Mouse (Mus musculus) intestine, embryonic 16.5 days (tissue): Measurements from ENCODE around the gene Pmis2. TPM values are rescaled to one million over a fixed set of nuclear protein-coding genes. Genes with fewer than 3 reads are reported as not detected.
A peak's percentile ranks its signal among the peaks of the same experiment; 100 is the strongest.

Source experiments
- ATAC-seq: fragments of 200-750 bp; cut with Nextera tagmentation; 2 replicates; pipeline ENCODE4 v1.8.0; 2017; ENCODE audit warnings: moderate TSS enrichment, moderate library complexity
- H3K27ac ChIP-seq: fragments of 300-500 bp; sonication (generic); 2 replicates; pipeline ENCODE4 v1.5.1; 2014; ENCODE audit warnings: mild to moderate bottlenecking, low read length
- H3K27me3 ChIP-seq: fragments of 300-500 bp; sonication (generic); replicated peaks from 2 replicates; pipeline ENCODE4 v1.6.1; 2014; ENCODE audit warnings: low read length, control low read depth, mixed read lengths; ENCODE audit not compliant: control insufficient read depth, insufficient read depth
- H3K36me3 ChIP-seq: fragments of 300-500 bp; sonication (generic); 2 replicates; pipeline ENCODE4 v1.6.1; 2014; ENCODE audit warnings: low read length, control low read depth; ENCODE audit not compliant: control insufficient read depth, insufficient read depth
- H3K4me1 ChIP-seq: fragments of 300-500 bp; sonication (generic); 2 replicates; pipeline ENCODE4 v1.6.1; 2014; ENCODE audit warnings: low read length, control low read depth, mixed read lengths; ENCODE audit not compliant: control insufficient read depth, insufficient read depth
- H3K4me2 ChIP-seq: fragments of 300-500 bp; sonication (generic); 2 replicates; pipeline ENCODE4 v1.6.1; 2014; ENCODE audit warnings: low read depth, low read length, control low read depth
- H3K4me3 ChIP-seq: fragments of 300-500 bp; sonication (generic); 2 replicates; pipeline ENCODE4 v1.5.1; 2014; ENCODE audit warnings: mild to moderate bottlenecking, low read length
- H3K9ac ChIP-seq: fragments of 300-500 bp; sonication (generic); 2 replicates; pipeline ENCODE4 v1.6.1; 2014; ENCODE audit warnings: low read depth, low read length
- H3K9me3 ChIP-seq: fragments of 300-500 bp; sonication (generic); 2 replicates; pipeline ENCODE4 v1.6.1; 2016; ENCODE audit warnings: low read length, control low read depth; ENCODE audit not compliant: control insufficient read depth
- WGBS: fragments of 180-500 bp; shearing (Covaris S2); extraction: QIAGEN DNeasy Blood & Tissue Kit; methylation state at CpG from one replicate; pipeline ENCODE4 v1.1.7; 2014; 5-methylcytosine and 5-hydroxymethylcytosine counted together
- polyA plus RNA-seq: library from polyadenylated mRNA; unstranded; fragments of >200 nt; fragmentation: Nextera tagmentation; extraction: Ambion mirVana; gene quantifications from 2 replicates; pipeline ENCODE4 v1.2.1, GENCODE M21; 2015

The Pmis2 gene
- polyA plus RNA-seq, 1 experiment from 2014 or later = not detected

- H3K27me3 ChIP-seq = no peaks in the 10 kb centered on the region
- no peak overlapping the region for H3K4me2 ChIP-seq
- no peaks in the 10 kb centered on the region for H3K36me3 ChIP-seq
- H3K9me3 ChIP-seq = no peaks in the 10 kb centered on the region
- peaks cover 5% of the 10 kb centered on the region for H3K4me1 ChIP-seq
- ATAC-seq = 0 out of 2 replicates have a peak, but pooled peaks have one; percentile 31
- H3K27ac ChIP-seq = no peak overlapping the region
- 67% methylated on average over 6 of the region's 6 CpGs for WGBS
- H3K9ac ChIP-seq = peak overlapping the region; percentile 22; the same call in 1 of the 2 replicates
- no peak overlapping the region for H3K4me3 ChIP-seq
Measured at GRCm38 (mm10) chr7:30688325-30688724, 16.9 kb upstream of the Pmis2 start.

GRCm38 (mm10) chr7:30683425-30683824, 12.0 kb upstream of the Pmis2 start:
- no peak overlapping the region for H3K27ac ChIP-seq

GRCm38 (mm10) chr7:30681897-30682296, 10.5 kb upstream of the Pmis2 start:
- H3K27me3 ChIP-seq = no peaks in the 10 kb centered on the region
- WGBS = 59% methylated on average over 5 of the region's 5 CpGs
- H3K4me2 ChIP-seq = no peak overlapping the region
- no peaks in the 10 kb centered on the region for H3K9me3 ChIP-seq
- no peak overlapping the region for H3K4me3 ChIP-seq
- H3K9ac ChIP-seq = no peak overlapping the region
- no peak overlapping the region for H3K27ac ChIP-seq
- no peaks in the 10 kb centered on the region for H3K4me1 ChIP-seq
- ATAC-seq = no peak
- no peaks in the 10 kb centered on the region for H3K36me3 ChIP-seq

More at GRCm38 (mm10) chr7:30683425-30683824, 12.0 kb upstream of the Pmis2 start:
- Histone ChIP-seq H3K4me2 (no peak overlapping the region), H3K9me3 (no peaks in the 10 kb centered on the region), H3K36me3 (no peaks in the 10 kb centered on the region), H3K9ac (no peak overlapping the region), H3K4me3 (no peak overlapping the region), H3K27me3 (no peaks in the 10 kb centered on the region), H3K4me1 (peaks cover 5% of the 10 kb centered on the region)
- no peak for ATAC-seq
- WGBS = 79% methylated on average over 2 of the region's 2 CpGs

GRCm38 (mm10) chr7:30678263-30678975, 7.0 kb upstream of the Pmis2 start:
- 62% methylated on average over 5 of the region's 5 CpGs for WGBS
- H3K36me3 ChIP-seq = no peaks in the 10 kb centered on the region
- H3K4me3 ChIP-seq = no peak overlapping the region
- ATAC-seq = no peak
- H3K4me2 ChIP-seq = no peak overlapping the region
- H3K27me3 ChIP-seq = no peaks in the 10 kb centered on the region
- no peaks in the 10 kb centered on the region for H3K4me1 ChIP-seq
- no peak overlapping the region for H3K27ac ChIP-seq
- no peak overlapping the region for H3K9ac ChIP-seq
- H3K9me3 ChIP-seq = no peaks in the 10 kb centered on the region

- no peak for ATAC-seq
- 31% methylated on average over 3 of the region's 3 CpGs for WGBS
- Histone ChIP-seq H3K4me3 (no peak overlapping the region), H3K9ac (no peak overlapping the region), H3K27ac (no peak overlapping the region), H3K36me3 (no peaks in the 10 kb centered on the region), H3K4me1 (peaks cover 4% of the 10 kb centered on the region; the same call in 1 of the 2 replicates), H3K27me3 (no peaks in the 10 kb centered on the region), H3K9me3 (no peaks in the 10 kb centered on the region), H3K4me2 (no peak overlapping the region)
Measured at GRCm38 (mm10) chr7:30669229-30669628, 2.2 kb downstream of the Pmis2 start.

GRCm38 (mm10) chr7:30665321-30665720, 6.1 kb downstream of the Pmis2 start:
- H3K27ac ChIP-seq = no peak overlapping the region
- peak; percentile 57 for ATAC-seq
- WGBS = 5% methylated on average over 11 of the region's 11 CpGs

GRCm38 (mm10) chr7:30664529-30665200, 6.7 kb downstream of the Pmis2 start, which contains the start of gene Haus5:
Haus5 (minus strand) TSS chr7:30664994.
- Histone ChIP-seq H3K4me3 (peak within 1 kb of the TSS; percentile 72), H3K4me1 (peaks cover 4% of the 10 kb centered on the region; the same call in 1 of the 2 replicates), H3K9ac (peak within 1 kb of the TSS; percentile 84), H3K36me3 (peaks cover 2% of the 10 kb centered on the region; the same call in 1 of the 2 replicates), H3K27me3 (no peaks in the 10 kb centered on the region), H3K9me3 (no peaks in the 10 kb centered on the region), H3K4me2 (peak within 1 kb of the TSS; percentile 89), H3K27ac (no peak within 1 kb of the TSS)
- ATAC-seq = peak; percentile 93
- under 1% methylated on average over 34 of the region's 34 CpGs for WGBS

More at GRCm38 (mm10) chr7:30665321-30665720, 6.1 kb downstream of the Pmis2 start:
- peaks cover 2% of the 10 kb centered on the region; the same call in 1 of the 2 replicates for H3K36me3 ChIP-seq
- H3K4me1 ChIP-seq = peaks cover 4% of the 10 kb centered on the region; the same call in 1 of the 2 replicates
- H3K4me2 ChIP-seq = peak overlapping the region; percentile 89
- no peaks in the 10 kb centered on the region for H3K27me3 ChIP-seq
- H3K9ac ChIP-seq = peak overlapping the region; percentile 84
- H3K4me3 ChIP-seq = peak overlapping the region; percentile 72
- no peaks in the 10 kb centered on the region for H3K9me3 ChIP-seq

GRCm38 (mm10) chr7:30649591-30650540, 21.5 kb downstream of the Pmis2 start, which contains the start of gene Rbm42:
Rbm42 (minus strand) TSS chr7:30650317.
- peak within 1 kb of the TSS; percentile 91 for H3K9ac ChIP-seq
- peak within 1 kb of the TSS; percentile 90 for H3K4me3 ChIP-seq
- peak; percentile 100 for ATAC-seq
- peaks cover 24% of the 10 kb centered on the region for H3K36me3 ChIP-seq
- WGBS = 1% methylated on average over 59 of the region's 59 CpGs
- peak within 1 kb of the TSS; percentile 50; the same call in 1 of the 2 replicates for H3K27ac ChIP-seq
- H3K9me3 ChIP-seq = no peaks in the 10 kb centered on the region
- H3K27me3 ChIP-seq = no peaks in the 10 kb centered on the region
- H3K4me1 ChIP-seq = 0 out of 2 replicates have a peak, but pooled peaks cover 2% of the 10 kb centered on the region
- peak within 1 kb of the TSS; percentile 79 for H3K4me2 ChIP-seq
